Mouse (Mus musculus): ENCODE measurements around the gene Cdhr2. TPM values are rescaled to one million over a fixed set of nuclear protein-coding genes. Genes with fewer than 3 reads are reported as not detected.

The Cdhr2 gene
- total and polyA plus RNA-seq, 2 experiments from 2014 or later = 0.33 to 0.84 TPM

GRCm38 (mm10) chr13:54756156-54756712 lies 55.0 kb downstream of the Cdhr2 start:
- Histone ChIP-seq H3K4me1 (ENCODE audit: insufficient read depth, low read length) (peaks cover 27% of the 10 kb centered on the region), H3K9me3 (ENCODE audit: low read length) (no peaks in the 10 kb centered on the region), H3K9ac (replicated peaks; ENCODE audit: low read length, poor library complexity, severe bottlenecking) (no peak overlapping the region), H3K4me3 (ENCODE audit: low read depth, low read length) (no peak overlapping the region), H3K27ac (ENCODE audit: low read depth, low read length) (no peak overlapping the region), H3K4me2 (ENCODE audit: low read depth, low read length, poor library complexity, severe bottlenecking) (no peak overlapping the region), H3K27me3 (ENCODE audit: insufficient read depth, low read length) (no peaks in the 10 kb centered on the region), H3K36me3 (ENCODE audit: insufficient read depth, low read length) (no peaks in the 10 kb centered on the region)
- DNase-seq (ENCODE audit: low spot score) = no peak
- ATAC-seq (ENCODE audit: low FRiP score) = no peak
- TF ChIP-seq CTCF (IDR thresholded peaks at IDR 0.05) = no peak
- 87% methylated on average over 8 of the region's 8 CpGs for WGBS

- ATAC-seq (ENCODE audit: low FRiP score) (peak; percentile 6; the same call in 1 of the 2 replicates), DNase-seq (ENCODE audit: low spot score) (peak; percentile 87)
- Histone ChIP-seq H3K27ac (ENCODE audit: low read depth, low read length) (peak overlapping the region; percentile 92), H3K36me3 (ENCODE audit: insufficient read depth, low read length) (peaks cover 1% of the 10 kb centered on the region; the same call in 1 of the 2 replicates), H3K27me3 (ENCODE audit: insufficient read depth, low read length) (no peaks in the 10 kb centered on the region), H3K4me1 (ENCODE audit: insufficient read depth, low read length) (peaks cover 27% of the 10 kb centered on the region), H3K4me2 (ENCODE audit: low read depth, low read length, poor library complexity, severe bottlenecking) (peak overlapping the region; percentile 62), H3K9me3 (ENCODE audit: low read length) (no peaks in the 10 kb centered on the region), H3K9ac (replicated peaks; ENCODE audit: low read length, poor library complexity, severe bottlenecking) (peak overlapping the region; percentile 48), H3K4me3 (ENCODE audit: low read depth, low read length) (peak overlapping the region; percentile 34)
- TF ChIP-seq CTCF (IDR thresholded peaks at IDR 0.05) = no peak
- 19% methylated on average over 10 of the region's 10 CpGs for whole genome bisulfite sequencing
Measured at GRCm38 (mm10) chr13:54757093-54757830, 56.0 kb downstream of the Cdhr2 start.

- peak overlapping the region; percentile 62 for H3K4me2 ChIP-seq (ENCODE audit: low read depth, low read length, poor library complexity, severe bottlenecking)
- peak overlapping the region; percentile 34 for H3K4me3 ChIP-seq (ENCODE audit: low read depth, low read length)
- peak; percentile 97 for DNase-seq (ENCODE audit: low spot score)
- peaks cover 4% of the 10 kb centered on the region; the same call in 1 of the 2 replicates for H3K36me3 ChIP-seq (ENCODE audit: insufficient read depth, low read length)
- H3K9ac ChIP-seq (replicated peaks; ENCODE audit: low read length, poor library complexity, severe bottlenecking) = peak overlapping the region; percentile 48
- no peaks in the 10 kb centered on the region for H3K9me3 ChIP-seq (ENCODE audit: low read length)
- peak; percentile 84 for ATAC-seq (ENCODE audit: low FRiP score)
- H3K27me3 ChIP-seq (ENCODE audit: insufficient read depth, low read length) = no peaks in the 10 kb centered on the region
- WGBS = under 1% methylated on average over 43 of the region's 43 CpGs
- peak; percentile 94 for TF ChIP-seq CTCF (IDR thresholded peaks at IDR 0.05)
- peaks cover 27% of the 10 kb centered on the region; the same call in 1 of the 2 replicates for H3K4me1 ChIP-seq (ENCODE audit: insufficient read depth, low read length)
- peak overlapping the region; percentile 92 for H3K27ac ChIP-seq (ENCODE audit: low read depth, low read length)
Measured at GRCm38 (mm10) chr13:54758045-54758755, 56.9 kb downstream of the Cdhr2 start.

- Histone ChIP-seq H3K9ac (replicated peaks; ENCODE audit: low read length, poor library complexity, severe bottlenecking) (peak overlapping the region; percentile 48), H3K36me3 (ENCODE audit: insufficient read depth, low read length) (peaks cover 4% of the 10 kb centered on the region; the same call in 1 of the 2 replicates), H3K4me2 (ENCODE audit: low read depth, low read length, poor library complexity, severe bottlenecking) (peak overlapping the region; percentile 62), H3K27me3 (ENCODE audit: insufficient read depth, low read length) (no peaks in the 10 kb centered on the region), H3K4me3 (ENCODE audit: low read depth, low read length) (peak overlapping the region; percentile 34), H3K4me1 (ENCODE audit: insufficient read depth, low read length) (peaks cover 27% of the 10 kb centered on the region; the same call in 1 of the 2 replicates), H3K27ac (ENCODE audit: low read depth, low read length) (peak overlapping the region; percentile 55), H3K9me3 (ENCODE audit: low read length) (no peaks in the 10 kb centered on the region)
- peak; percentile 15 for ATAC-seq (ENCODE audit: low FRiP score)
- WGBS = 0% methylated on average over 29 of the region's 29 CpGs
- no peak for DNase-seq (ENCODE audit: low spot score)
- TF ChIP-seq CTCF (IDR thresholded peaks at IDR 0.05) = no peak
Measured at GRCm38 (mm10) chr13:54758756-54759470, 57.7 kb downstream of the Cdhr2 start.

GRCm38 (mm10) chr13:54759496-54759895 lies 58.2 kb downstream of the Cdhr2 start:
- Histone ChIP-seq H3K27me3 (ENCODE audit: insufficient read depth, low read length) (no peaks in the 10 kb centered on the region; the same call in 1 of the 2 replicates), H3K4me3 (ENCODE audit: low read depth, low read length) (peak overlapping the region; percentile 34; the same call in 1 of the 2 replicates), H3K27ac (ENCODE audit: low read depth, low read length) (peak overlapping the region; percentile 32; the same call in 1 of the 2 replicates), H3K4me2 (ENCODE audit: low read depth, low read length, poor library complexity, severe bottlenecking) (peak overlapping the region; percentile 62), H3K36me3 (ENCODE audit: insufficient read depth, low read length) (peaks cover 7% of the 10 kb centered on the region; the same call in 1 of the 2 replicates), H3K4me1 (ENCODE audit: insufficient read depth, low read length) (peaks cover 26% of the 10 kb centered on the region; the same call in 1 of the 2 replicates), H3K9ac (replicated peaks; ENCODE audit: low read length, poor library complexity, severe bottlenecking) (peak overlapping the region; percentile 48; the same call in 1 of the 2 replicates), H3K9me3 (ENCODE audit: low read length) (no peaks in the 10 kb centered on the region)
- WGBS = 12% methylated on average over 7 of the region's 7 CpGs
- ATAC-seq (ENCODE audit: low FRiP score) (no peak), DNase-seq (ENCODE audit: low spot score) (no peak)
- no peak for TF ChIP-seq CTCF (IDR thresholded peaks at IDR 0.05)

Data from midbrain, postnatal 0 days (tissue).